8 mouse cellular contexts compared by ENCODE assay signal in genomic region chr10:60814444-60815057, GRCm38 (mm10). TPM values are rescaled to one million over a fixed set of nuclear protein-coding genes. Genes with fewer than 3 reads are reported as not detected.
DNase-seq lines count a peak whose midpoint lies in the region; ATAC-seq and TF ChIP-seq lines count a peak whose summit lies in the region.

No protein-coding gene starts in this region.

- ATAC-seq in midbrain, embryonic 11.5 days (ENCODE audit: low FRiP score): peak; percentile 38
- no peak for ATAC-seq in midbrain, postnatal 0 days (ENCODE audit: low FRiP score)
- peak; percentile 66 for ATAC-seq in embryonic facial prominence, embryonic 15.5 days (ENCODE audit: insufficient number of reproducible peaks, low FRiP score, low TSS enrichment, low read depth)
- peak; percentile 20; the same call in 1 of the 2 replicates for ATAC-seq in limb, embryonic 13.5 days (ENCODE audit: low FRiP score, low read depth)
- ATAC-seq in stomach, embryonic 14.5 days (ENCODE audit: insufficient number of reproducible peaks, insufficient read depth, low FRiP score, low read depth): no peak

- DNase-seq in midbrain, embryonic 11.5 days (ENCODE audit: low spot score, missing footprints): peak; percentile 77
- DNase-seq in midbrain, postnatal 0 days (ENCODE audit: low spot score): no peak
- no peak for DNase-seq in spleen, postnatal 14 days (ENCODE audit: low spot score in 2 of 2)
- no peak for DNase-seq in cerebellum, adult 11 months
- no peak for DNase-seq in testis, postnatal 10 days (ENCODE audit: low spot score)

- H3K4me2 ChIP-seq in midbrain, embryonic 11.5 days: no peak overlapping the region
- no peak overlapping the region for H3K4me2 ChIP-seq in midbrain, postnatal 0 days (ENCODE audit: low read depth, low read length, poor library complexity, severe bottlenecking)
- H3K4me2 ChIP-seq in embryonic facial prominence, embryonic 15.5 days (replicated peaks): 0 out of 2 replicates have a peak overlapping the region, but pooled peaks have one; percentile 1
- H3K4me2 ChIP-seq in limb, embryonic 13.5 days (replicated peaks): peak overlapping the region; percentile 46
- H3K4me2 ChIP-seq in stomach, embryonic 14.5 days (replicated peaks; ENCODE audit: low read depth, low read length): no peak overlapping the region

- no peaks in the 10 kb centered on the region for H3K9me3 ChIP-seq in midbrain, embryonic 11.5 days (ENCODE audit: control insufficient read depth, low read length)
- H3K9me3 ChIP-seq in midbrain, postnatal 0 days (ENCODE audit: low read length): no peaks in the 10 kb centered on the region
- no peaks in the 10 kb centered on the region for H3K9me3 ChIP-seq in embryonic facial prominence, embryonic 15.5 days (replicated peaks)
- H3K9me3 ChIP-seq in limb, embryonic 13.5 days: no peaks in the 10 kb centered on the region
- no peaks in the 10 kb centered on the region for H3K9me3 ChIP-seq in stomach, embryonic 14.5 days (ENCODE audit: control insufficient read depth, low read depth, low read length)

- no peak for TF ChIP-seq CTCF in midbrain, postnatal 0 days (IDR thresholded peaks at IDR 0.05)

- H3K27ac ChIP-seq in midbrain, embryonic 11.5 days (ENCODE audit: low read depth, low read length): no peak overlapping the region
- no peak overlapping the region for H3K27ac ChIP-seq in midbrain, postnatal 0 days (ENCODE audit: low read depth, low read length)
- H3K27ac ChIP-seq in embryonic facial prominence, embryonic 15.5 days (replicated peaks): peak overlapping the region; percentile 63
- H3K27ac ChIP-seq in limb, embryonic 13.5 days: peak overlapping the region; percentile 94
- peak overlapping the region; percentile 61 for H3K27ac ChIP-seq in stomach, embryonic 14.5 days (ENCODE audit: low read length)

- 0 out of 2 replicates have a peak overlapping the region, but pooled peaks have one; percentile 22 for H3K9ac ChIP-seq in midbrain, embryonic 11.5 days (ENCODE audit: low read length)
- H3K9ac ChIP-seq in midbrain, postnatal 0 days (replicated peaks; ENCODE audit: low read length, poor library complexity, severe bottlenecking): no peak overlapping the region
- H3K9ac ChIP-seq in embryonic facial prominence, embryonic 15.5 days: no peak overlapping the region
- peak overlapping the region; percentile 48; the same call in 1 of the 2 replicates for H3K9ac ChIP-seq in limb, embryonic 13.5 days
- H3K9ac ChIP-seq in stomach, embryonic 14.5 days (replicated peaks; ENCODE audit: low read depth, low read length): no peak overlapping the region

- peaks cover 17% of the 10 kb centered on the region for H3K27me3 ChIP-seq in midbrain, embryonic 11.5 days (ENCODE audit: control insufficient read depth, insufficient read depth, low read length)
- peaks cover 7% of the 10 kb centered on the region; the same call in 1 of the 2 replicates for H3K27me3 ChIP-seq in midbrain, postnatal 0 days (ENCODE audit: insufficient read depth, low read length)
- no peaks in the 10 kb centered on the region; the same call in 1 of the 2 replicates for H3K27me3 ChIP-seq in embryonic facial prominence, embryonic 15.5 days
- no peaks in the 10 kb centered on the region for H3K27me3 ChIP-seq in limb, embryonic 13.5 days
- no peaks in the 10 kb centered on the region for H3K27me3 ChIP-seq in stomach, embryonic 14.5 days (ENCODE audit: control insufficient read depth, insufficient read depth, low read length)

- peaks cover 35% of the 10 kb centered on the region for H3K4me1 ChIP-seq in midbrain, embryonic 11.5 days (ENCODE audit: control insufficient read depth, insufficient read depth, low read length)
- H3K4me1 ChIP-seq in midbrain, postnatal 0 days (ENCODE audit: insufficient read depth, low read length): peaks cover 6% of the 10 kb centered on the region; the same call in 1 of the 2 replicates
- H3K4me1 ChIP-seq in embryonic facial prominence, embryonic 15.5 days: peaks cover 65% of the 10 kb centered on the region
- H3K4me1 ChIP-seq in limb, embryonic 13.5 days: peaks cover 91% of the 10 kb centered on the region
- peaks cover 63% of the 10 kb centered on the region for H3K4me1 ChIP-seq in stomach, embryonic 14.5 days (ENCODE audit: control insufficient read depth, insufficient read depth, low read length)

- WGBS in midbrain, embryonic 11.5 days: 8% methylated on average over 10 of the region's 10 CpGs
- WGBS in midbrain, postnatal 0 days: 17% methylated on average over 10 of the region's 10 CpGs
- 13% methylated on average over 10 of the region's 10 CpGs for WGBS in embryonic facial prominence, embryonic 15.5 days
- 9% methylated on average over 10 of the region's 10 CpGs for WGBS in limb, embryonic 13.5 days
- 23% methylated on average over 10 of the region's 10 CpGs for WGBS in stomach, embryonic 14.5 days

- H3K4me3 ChIP-seq in midbrain, embryonic 11.5 days (ENCODE audit: low read depth, low read length): no peak overlapping the region
- H3K4me3 ChIP-seq in midbrain, postnatal 0 days (ENCODE audit: low read depth, low read length): no peak overlapping the region
- no peak overlapping the region for H3K4me3 ChIP-seq in embryonic facial prominence, embryonic 15.5 days (replicated peaks)
- H3K4me3 ChIP-seq in limb, embryonic 13.5 days: no peak overlapping the region
- H3K4me3 ChIP-seq in stomach, embryonic 14.5 days (ENCODE audit: low read depth, low read length): no peak overlapping the region

- H3K36me3 ChIP-seq in midbrain, embryonic 11.5 days (ENCODE audit: control insufficient read depth, insufficient read depth, low read length): no peaks in the 10 kb centered on the region
- no peaks in the 10 kb centered on the region for H3K36me3 ChIP-seq in midbrain, postnatal 0 days (ENCODE audit: insufficient read depth, low read length)
- H3K36me3 ChIP-seq in embryonic facial prominence, embryonic 15.5 days: no peaks in the 10 kb centered on the region
- no peaks in the 10 kb centered on the region for H3K36me3 ChIP-seq in limb, embryonic 13.5 days
- H3K36me3 ChIP-seq in stomach, embryonic 14.5 days (ENCODE audit: control insufficient read depth, insufficient read depth, low read length): no peaks in the 10 kb centered on the region

RNA-seq across cellular contexts. Expression of gene Unc5b, which starts 16.8 kb away (rescaled TPM):
- 2.8 and 3.5 TPM in 2 replicates for polyA plus RNA-seq in midbrain, embryonic 11.5 days (2014; fragmentation: Nextera tagmentation; extraction: Ambion mirVana)
- 13.5 and 17.1 TPM in 2 replicates for total RNA-seq in midbrain, postnatal 0 days (2014; rRNA removed)
- 1.1 and 1.3 TPM in 2 replicates for polyA plus RNA-seq in midbrain, postnatal 0 days (2015; fragmentation: Nextera tagmentation; extraction: Ambion mirVana)
- polyA plus RNA-seq in embryonic facial prominence, embryonic 15.5 days (2015; fragmentation: Nextera tagmentation; extraction: Ambion mirVana): 7.5 and 7.9 TPM in 2 replicates
- polyA plus RNA-seq in limb, embryonic 13.5 days (2015; fragmentation: Nextera tagmentation; extraction: Ambion mirVana): 8.1 and 8.3 TPM in 2 replicates
- 4.2 and 4.4 TPM in 2 replicates for polyA plus RNA-seq in stomach, embryonic 14.5 days (2014; fragmentation: Nextera tagmentation; extraction: Ambion mirVana)

Comparison
In these comparisons a context has a peak if more than half of its experiments do, and no peak if none do; other contexts are left out.
1. ATAC-seq: peak in midbrain, embryonic 11.5 days (single experiment), embryonic facial prominence, embryonic 15.5 days (single experiment) and limb, embryonic 13.5 days (single experiment); none in midbrain, postnatal 0 days (single experiment) and stomach, embryonic 14.5 days (single experiment).
2. H3K9ac ChIP-seq: peak in midbrain, embryonic 11.5 days (single experiment) and limb, embryonic 13.5 days (single experiment); none in midbrain, postnatal 0 days (single experiment), embryonic facial prominence, embryonic 15.5 days (single experiment) and stomach, embryonic 14.5 days (single experiment).
3. H3K27ac ChIP-seq: peak in embryonic facial prominence, embryonic 15.5 days (single experiment), limb, embryonic 13.5 days (single experiment) and stomach, embryonic 14.5 days (single experiment); none in midbrain, embryonic 11.5 days (single experiment) and midbrain, postnatal 0 days (single experiment).
4. H3K4me2 ChIP-seq: peak in embryonic facial prominence, embryonic 15.5 days (single experiment) and limb, embryonic 13.5 days (single experiment); none in midbrain, embryonic 11.5 days (single experiment), midbrain, postnatal 0 days (single experiment) and stomach, embryonic 14.5 days (single experiment).